Mouse (Mus musculus) CD4-positive, CD25-positive, alpha-beta regulatory T cell, adult 4 months (primary cell): ENCODE measurements around the gene H2-M5. TPM values are rescaled to one million over a fixed set of nuclear protein-coding genes. Genes with fewer than 3 reads are reported as not detected.
"Not testable (repeated sequence)": the region's sequence is repeated elsewhere in the genome, so short reads cannot be mapped to it uniquely, and the experiment has no call there.

ENCODE experiments used
- ATAC-seq: one replicate; pipeline ENCODE4 v1.8.0; 2017
- polyA plus RNA-seq, 2 experiments: library from polyadenylated mRNA; unstranded; fragments of 100-300 nt; shearing (Covaris generic); gene quantifications; one replicate each; pipeline ENCODE4 v1.2.1; 2017

The H2-M5 gene
- polyA plus RNA-seq, 2 experiments from 2014 or later = not detected

- ATAC-seq = no peak
These were observed 4.5 kb upstream of the H2-M5 start for GRCm38 (mm10) chr17:36993770-36994325.

GRCm38 (mm10) chr17:36992336-36993104, 3.2 kb upstream of the H2-M5 start:
- ATAC-seq = peak; percentile 85

GRCm38 (mm10) chr17:36990630-36991029, 1.3 kb upstream of the H2-M5 start:
- not testable (repeated sequence) for ATAC-seq

- no peak for ATAC-seq
These were observed 862 bp downstream of the H2-M5 start for GRCm38 (mm10) chr17:36988475-36988874.

- peak; percentile 43 for ATAC-seq
These were observed 6.8 kb downstream of the H2-M5 start for GRCm38 (mm10) chr17:36982253-36983155.

- no peak for ATAC-seq
These were observed 7.5 kb downstream of the H2-M5 start for GRCm38 (mm10) chr17:36981845-36982244.

- no peak for ATAC-seq
These were observed 8.0 kb downstream of the H2-M5 start, which contains the start of gene 2410137M14Rik for GRCm38 (mm10) chr17:36981221-36981813. TSS of gene 2410137M14Rik (minus strand) at chr17:36981237.

GRCm38 (mm10) chr17:36973271-36973787, 16.0 kb downstream of the H2-M5 start:
- ATAC-seq = no peak

- peak; percentile 86 for ATAC-seq
These were observed 16.5 kb downstream of the H2-M5 start for GRCm38 (mm10) chr17:36972791-36973190.

- ATAC-seq = peak; percentile 62
These were observed 18.0 kb downstream of the H2-M5 start for GRCm38 (mm10) chr17:36971172-36971850.

- ATAC-seq = no peak
These were observed 18.9 kb downstream of the H2-M5 start for GRCm38 (mm10) chr17:36970316-36970890.

GRCm38 (mm10) chr17:36966875-36967274, 22.5 kb downstream of the H2-M5 start:
- no peak for ATAC-seq

GRCm38 (mm10) chr17:36961125-36961524, 28.2 kb downstream of the H2-M5 start:
- no peak for ATAC-seq

- ATAC-seq = no peak
These were observed 30.5 kb downstream of the H2-M5 start for GRCm38 (mm10) chr17:36958884-36959283.

- peak; percentile 96 for ATAC-seq
These were observed 31.2 kb downstream of the H2-M5 start, which contains the start of the genes Znrd1 and Znrd1as for GRCm38 (mm10) chr17:36957999-36958743. TSS of gene Znrd1 (minus strand) at chr17:36958559. TSS of gene Znrd1as (plus strand) at chr17:36958592.

- ATAC-seq = no peak
These were observed 36.3 kb downstream of the H2-M5 start for GRCm38 (mm10) chr17:36953062-36953461.

GRCm38 (mm10) chr17:36952631-36953030, 36.7 kb downstream of the H2-M5 start:
- no peak for ATAC-seq

- ATAC-seq = peak; percentile 96
These were observed 38.1 kb downstream of the H2-M5 start, which contains the start of gene Ppp1r11 for GRCm38 (mm10) chr17:36950981-36951947. TSS of gene Ppp1r11 (minus strand) at chr17:36951741.

- no peak for ATAC-seq
These were observed 40.1 kb downstream of the H2-M5 start for GRCm38 (mm10) chr17:36949265-36949664.
